Mouse (Mus musculus) brown adipose tissue, adult 24 weeks (tissue): ENCODE data around the gene Gm44579. TPM values are rescaled to one million over a fixed set of nuclear protein-coding genes. Genes with fewer than 3 reads are reported as not detected.

Experiments used
- polyA plus RNA-seq: library from polyadenylated mRNA; stranded (reverse); fragments of >200 nt; gene quantifications from 2 replicates; pipeline ENCODE4 v1.2.4, GENCODE M21; 2012; ENCODE audit not compliant: missing spikeins, insufficient read depth, insufficient read length

Gm44579 gene
- polyA plus RNA-seq, 1 experiment = not detected

Other genes starting within 250 kb of the Gm44579 start
- not detected in 2 replicates for gene Col2a1, start 216.3 kb downstream of the Gm44579 start, polyA plus RNA-seq
- 55.0 and 67.2 TPM in 2 replicates for gene Pfkm, start 128.4 kb downstream of the Gm44579 start, polyA plus RNA-seq
- 6.0 and 7.7 TPM in 2 replicates for gene Senp1, start 127.2 kb downstream of the Gm44579 start, polyA plus RNA-seq
- 31.3 and 32.9 TPM in 2 replicates for gene Asb8, start 55.4 kb downstream of the Gm44579 start, polyA plus RNA-seq
- not detected in 2 replicates for gene Ccdc184, start 53.8 kb downstream of the Gm44579 start, polyA plus RNA-seq
- gene Olfr288, start 25.4 kb downstream of the Gm44579 start, polyA plus RNA-seq = not detected in 2 replicates
- not detected in 2 replicates for gene Olfr287, start 79 bp upstream of the Gm44579 start, polyA plus RNA-seq
- gene Olfr286, start 13.5 kb upstream of the Gm44579 start, polyA plus RNA-seq = not detected in 2 replicates
- gene H1fnt, start 36.3 kb upstream of the Gm44579 start, polyA plus RNA-seq = not detected in 2 replicates
- 3.6 and 4.6 TPM in 2 replicates for gene Zfp641, start 75.2 kb upstream of the Gm44579 start, polyA plus RNA-seq
- not detected in 2 replicates for gene Olfr285, start 96.4 kb upstream of the Gm44579 start, polyA plus RNA-seq
- gene Olfr284, start 120.0 kb upstream of the Gm44579 start, polyA plus RNA-seq = not detected in 2 replicates
- gene Olfr283, start 160.0 kb upstream of the Gm44579 start, polyA plus RNA-seq = not detected in 2 replicates
- not detected in 2 replicates for gene Olfr282, start 210.2 kb upstream of the Gm44579 start, polyA plus RNA-seq
- gene Olfr281, start 231.6 kb upstream of the Gm44579 start, polyA plus RNA-seq = not detected in 2 replicates
- not detected in 2 replicates for gene OR5BS1P, start 248.9 kb upstream of the Gm44579 start, polyA plus RNA-seq